Mouse (Mus musculus) kidney, adult 2 months (tissue): ENCODE measurements at regions not wholly inside any gene's neighbourhood (a gene's known extent, or its start where the extent isn't known, plus 50 kb on each side); places are given as distances from the start of the nearest gene placed in this dataset.

Experiments used
- DNase-seq: peaks from one replicate; pipeline ENCODE4 v3.0.0; 2021
- H3K27ac ChIP-seq: fragments of 200-500 bp; 2 replicates; pipeline ENCODE4 v1.5.1; 2012; ENCODE audit warnings: low read depth, low read length, control low read depth, inconsistent platforms; ENCODE audit not compliant: insufficient read depth
- H3K27me3 ChIP-seq: fragments of 200-500 bp; replicated peaks from 2 replicates; pipeline ENCODE4 v1.6.1; 2012; ENCODE audit warnings: mild to moderate bottlenecking, moderate library complexity, low read length, inconsistent platforms; ENCODE audit not compliant: control insufficient read depth, insufficient read depth
- H3K36me3 ChIP-seq: fragments of 200-500 bp; 2 replicates; pipeline ENCODE4 v1.6.1; 2012; ENCODE audit warnings: mild to moderate bottlenecking, moderate library complexity, low read length, inconsistent platforms; ENCODE audit not compliant: control insufficient read depth, insufficient read depth
- H3K4me1 ChIP-seq: fragments of 200-500 bp; 2 replicates; pipeline ENCODE4 v1.6.1; 2011; ENCODE audit warnings: low read length; ENCODE audit not compliant: control insufficient read depth, insufficient read depth
- H3K4me3 ChIP-seq: fragments of 200-500 bp; 2 replicates; pipeline ENCODE4 v1.5.1; 2011; ENCODE audit warnings: mild to moderate bottlenecking, low read depth, low read length, control low read depth; ENCODE audit not compliant: insufficient read depth
- CTCF ChIP-seq: fragments of 200-500 bp; conservative IDR thresholded peaks from 2 replicates; pipeline ENCODE4 v1.5.1; 2011; ENCODE audit warnings: low read depth, mild to moderate bottlenecking, control low read depth, low read length, moderate library complexity, mixed read lengths; ENCODE audit not compliant: insufficient read depth, insufficient read length
- POLR2A ChIP-seq: fragments of 200-500 bp; IDR thresholded peaks from one replicate; pipeline ENCODE4 v1.6.1; 2011; ENCODE audit warnings: low read depth, low read length, control low read depth
- WGBS: fragments of 180-500 bp; shearing (Covaris S2); methylation state at CpG from one replicate; pipeline ENCODE4 v1.1.7; 2018; 5-methylcytosine and 5-hydroxymethylcytosine counted together

DNA sequence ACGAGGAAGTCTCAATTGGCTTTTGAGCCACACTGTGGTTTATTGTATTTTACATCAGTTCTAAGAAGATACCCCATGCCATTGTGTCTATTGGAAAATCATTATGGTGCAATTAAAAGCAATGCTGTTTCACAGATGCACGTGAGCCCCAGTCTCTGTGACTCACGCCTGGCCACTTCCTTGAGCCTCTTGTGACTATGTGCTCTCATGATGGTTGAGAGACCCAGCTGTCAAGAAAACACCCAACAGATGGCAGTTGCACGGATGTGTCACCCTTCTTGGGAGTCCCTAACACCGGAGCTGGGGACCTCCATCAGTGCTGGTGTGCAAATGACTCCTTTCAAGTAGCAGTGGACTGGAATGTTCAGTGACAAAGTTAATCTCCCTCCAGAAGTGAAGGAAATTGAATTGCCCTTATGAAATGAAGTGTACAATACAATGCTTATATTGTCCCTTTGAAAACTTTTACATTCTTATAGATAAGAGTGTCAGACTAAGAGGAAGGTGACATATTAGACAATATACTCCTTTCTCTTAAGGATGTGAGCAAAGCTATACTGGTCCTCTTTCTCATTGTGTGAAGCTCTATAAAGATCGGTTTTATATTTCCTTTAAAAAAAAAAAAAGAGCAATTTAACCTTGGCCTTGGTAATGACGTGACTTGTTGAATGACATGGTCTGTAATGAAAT is 348.5 kb upstream of the Adgrl2 start:
- Histone ChIP-seq H3K27me3 (no peaks in the 10 kb centered on the region), H3K4me1 (no peaks in the 10 kb centered on the region), H3K27ac (no peak overlapping the region), H3K4me3 (no peak overlapping the region), H3K36me3 (no peaks in the 10 kb centered on the region)
- WGBS, result 73% methylated on average over 7 of the region's 7 CpGs
- TF ChIP-seq CTCF (no peak), POLR2A (no peak)
- no peak for DNase-seq

DNA sequence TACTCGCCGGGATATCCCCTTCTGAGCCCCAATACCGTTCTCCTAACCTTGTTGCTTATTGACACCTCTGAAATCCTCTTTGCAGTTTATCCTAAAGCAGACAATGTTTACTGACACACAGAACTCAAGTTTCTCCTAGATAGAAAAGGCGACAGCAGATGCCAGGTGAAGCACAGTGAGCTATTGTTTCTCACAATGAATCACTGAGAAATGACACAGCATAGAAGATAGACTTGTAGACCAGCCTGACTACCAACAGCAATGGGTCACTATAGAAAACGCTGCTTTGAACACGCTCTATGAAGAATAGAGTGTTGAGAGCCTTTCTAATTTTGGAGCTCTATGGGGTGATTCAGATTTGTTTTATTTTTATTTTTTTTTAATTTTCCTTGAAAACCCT is 344.9 kb upstream of the Adgrl2 start:
- 88% methylated on average over 6 of the region's 6 CpGs for WGBS
- H3K4me3 ChIP-seq, result no peak overlapping the region
- no peak for DNase-seq
- no peaks in the 10 kb centered on the region for H3K36me3 ChIP-seq
- H3K27ac ChIP-seq, result no peak overlapping the region
- TF ChIP-seq CTCF (no peak), POLR2A (no peak)
- no peaks in the 10 kb centered on the region for H3K4me1 ChIP-seq
- H3K27me3 ChIP-seq, result no peaks in the 10 kb centered on the region

DNA sequence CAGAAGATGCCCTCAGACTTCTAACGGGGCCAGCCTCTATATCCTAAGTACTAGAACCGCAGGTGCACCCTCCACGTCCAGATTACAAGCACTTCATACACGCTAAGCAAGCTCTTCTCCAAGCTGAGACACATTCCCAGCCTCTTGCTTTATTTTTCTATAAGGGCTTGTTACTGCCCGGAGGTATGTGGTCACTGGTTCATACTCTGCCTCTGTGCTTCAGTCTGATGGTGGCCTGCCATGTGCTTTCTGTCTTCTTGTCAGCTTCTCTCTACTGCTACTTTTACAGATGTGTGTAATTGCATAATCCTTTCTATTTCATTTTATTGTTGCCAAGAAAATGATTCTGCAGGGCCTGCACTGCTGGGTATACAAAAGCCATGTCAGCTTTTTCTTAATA is 343.3 kb upstream of the Adgrl2 start:
- Histone ChIP-seq H3K4me1 (no peaks in the 10 kb centered on the region), H3K36me3 (no peaks in the 10 kb centered on the region), H3K27me3 (no peaks in the 10 kb centered on the region), H3K27ac (no peak overlapping the region), H3K4me3 (no peak overlapping the region)
- DNase-seq, result no peak
- 91% methylated on average over 5 of the region's 5 CpGs for WGBS
- TF ChIP-seq CTCF (no peak), POLR2A (no peak)

DNA sequence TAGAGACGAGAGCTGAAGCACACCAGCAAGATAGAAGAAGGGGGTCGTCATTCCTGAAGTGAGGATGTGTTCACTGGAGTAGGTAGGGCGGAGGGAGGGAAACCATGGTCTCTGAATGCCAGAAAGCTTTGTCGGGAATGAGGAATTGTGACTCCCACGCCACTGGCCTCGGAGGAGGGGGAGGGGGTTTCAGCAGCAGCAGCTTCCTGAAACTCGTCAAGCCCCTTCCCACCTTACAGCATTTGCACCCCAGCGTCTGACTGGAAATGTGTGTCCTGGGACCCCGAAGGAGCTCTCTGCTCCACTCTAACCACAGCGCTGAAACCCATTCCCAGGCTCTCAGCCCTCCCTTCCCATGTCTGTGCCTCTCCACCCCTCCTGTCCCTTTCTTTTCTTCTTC is 342.8 kb upstream of the Adgrl2 start:
- no peaks in the 10 kb centered on the region for H3K36me3 ChIP-seq
- no peak overlapping the region for H3K4me3 ChIP-seq
- H3K4me1 ChIP-seq, result no peaks in the 10 kb centered on the region
- no peak overlapping the region for H3K27ac ChIP-seq
- no peaks in the 10 kb centered on the region for H3K27me3 ChIP-seq
- TF ChIP-seq POLR2A, result no peak
- DNase-seq, result no peak
- 69% methylated on average over 10 of the region's 10 CpGs for WGBS

DNA sequence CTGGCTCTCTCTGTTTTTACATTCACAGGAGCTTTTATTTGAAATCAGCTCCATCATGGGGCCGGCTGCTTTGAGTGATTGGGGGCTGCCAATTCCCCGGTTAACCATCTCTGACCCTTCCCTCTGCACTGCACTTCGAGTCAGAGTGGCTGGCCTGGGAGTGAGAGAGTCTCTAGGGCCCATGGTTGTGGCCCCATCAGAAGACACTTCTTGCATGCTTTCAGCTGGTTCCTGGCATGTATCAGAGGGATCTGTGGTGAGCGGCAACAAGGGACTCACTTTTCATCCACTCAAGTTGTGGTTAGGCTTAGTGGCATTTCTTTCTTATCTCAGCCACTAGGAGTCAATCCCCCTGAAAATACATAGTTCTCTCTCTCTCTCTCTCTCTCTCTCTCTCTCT is 341.8 kb upstream of the Adgrl2 start:
- 57% methylated on average over 4 of the region's 4 CpGs for WGBS
- no peak overlapping the region for H3K4me3 ChIP-seq
- TF ChIP-seq CTCF, result no peak
- no peak for TF ChIP-seq POLR2A
- H3K4me1 ChIP-seq, result no peaks in the 10 kb centered on the region
- H3K27me3 ChIP-seq, result no peaks in the 10 kb centered on the region
- no peak for DNase-seq
- H3K27ac ChIP-seq, result no peak overlapping the region
- no peaks in the 10 kb centered on the region for H3K36me3 ChIP-seq

DNA sequence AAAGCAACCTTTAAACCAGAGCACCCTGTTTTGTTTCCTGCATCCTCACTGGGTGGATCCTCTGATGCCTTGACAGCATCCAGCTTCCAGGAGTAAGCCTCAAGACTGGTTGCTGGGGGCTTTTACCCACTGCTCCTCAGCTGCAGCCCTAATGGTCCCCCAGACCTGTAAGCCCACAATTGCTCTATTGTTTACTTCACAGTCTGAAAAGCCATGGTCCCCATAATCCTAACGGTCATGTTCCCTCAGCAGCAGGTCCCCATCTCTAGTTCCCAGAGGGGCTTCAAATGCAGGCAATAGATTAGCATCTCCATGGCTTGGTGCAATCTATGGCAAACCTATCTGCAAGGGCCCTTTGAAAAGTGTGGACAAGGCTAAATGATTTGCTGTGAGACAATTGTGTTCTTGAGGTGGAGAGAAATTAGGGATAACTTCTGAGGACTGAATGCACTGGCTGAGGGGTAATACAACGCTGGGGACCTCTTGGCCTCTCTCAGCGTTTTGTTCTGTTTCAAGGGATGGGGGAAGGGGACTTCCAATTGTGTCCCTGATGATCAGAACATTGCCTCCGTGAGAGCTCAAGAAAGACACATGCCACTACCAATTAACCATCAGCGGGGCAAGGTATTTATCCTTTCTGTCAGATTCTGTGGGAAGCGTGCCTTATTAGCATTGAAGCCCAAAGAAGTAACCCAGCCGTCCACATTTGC is 341.1 kb upstream of the Adgrl2 start:
- Histone ChIP-seq H3K4me1 (no peaks in the 10 kb centered on the region), H3K27ac (peak overlapping the region; percentile 53; the same call in 1 of the 2 replicates), H3K4me3 (no peak overlapping the region), H3K27me3 (no peaks in the 10 kb centered on the region), H3K36me3 (no peaks in the 10 kb centered on the region)
- DNase-seq, result no peak
- WGBS, result 75% methylated on average over 7 of the region's 7 CpGs
- TF ChIP-seq POLR2A (no peak), CTCF (no peak)

DNA sequence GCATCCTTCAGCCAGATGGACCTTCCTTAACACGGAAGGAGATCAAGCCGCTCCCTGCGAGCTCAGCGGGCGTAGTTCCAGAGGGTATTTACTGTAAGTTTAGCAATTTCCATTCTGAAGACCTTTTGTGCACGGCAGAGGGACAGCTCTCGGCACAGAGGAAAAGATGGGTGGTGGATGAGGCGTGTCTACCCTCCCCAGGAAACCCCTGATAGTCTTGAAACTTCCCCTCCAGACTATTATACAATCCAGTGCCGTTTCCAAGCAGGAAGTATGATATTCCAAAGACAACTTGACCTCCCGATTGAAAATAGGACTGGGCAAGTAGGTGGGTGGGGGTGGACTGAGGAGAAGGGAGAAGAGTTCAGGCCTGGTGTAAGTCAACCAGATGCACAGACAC is 340.4 kb upstream of the Adgrl2 start:
- Histone ChIP-seq H3K4me1 (no peaks in the 10 kb centered on the region), H3K27me3 (no peaks in the 10 kb centered on the region), H3K4me3 (no peak overlapping the region), H3K36me3 (no peaks in the 10 kb centered on the region), H3K27ac (peak overlapping the region; percentile 66; the same call in 1 of the 2 replicates)
- 55% methylated on average over 10 of the region's 10 CpGs for WGBS
- peak; percentile 83 for DNase-seq
- TF ChIP-seq POLR2A, result no peak
- no peak for TF ChIP-seq CTCF
